Mouse (Mus musculus) ES-E14 (cell line): Measurements from ENCODE around the gene Atg9b. TPM values are rescaled to one million over a fixed set of nuclear protein-coding genes. Genes with fewer than 3 reads are reported as not detected.

Experiments used
- DNase-seq: peaks from one replicate; pipeline ENCODE4 v3.0.0-alpha.2; 2013; ENCODE audit warnings: low read depth, low spot score
- H3K27ac ChIP-seq: 2 replicates; pipeline ENCODE4 v1.5.1; 2012; ENCODE audit warnings: low read depth, mild to moderate bottlenecking, low read length, moderate library complexity, mixed read lengths; ENCODE audit not compliant: poor library complexity, insufficient read depth, severe bottlenecking
- H3K36me3 ChIP-seq: 2 replicates; pipeline ENCODE4 v1.6.1; 2012; ENCODE audit warnings: mild to moderate bottlenecking, low read length, moderate library complexity, mixed read lengths; ENCODE audit not compliant: control insufficient read depth, poor library complexity, insufficient read depth, severe bottlenecking
- H3K4me1 ChIP-seq, 2 experiments: fragments of 150-350 bp in 1 of 2; sonication (generic) in 1 of 2; 2 replicates each; pipeline ENCODE4 v1.6.1; 2012; ENCODE audit warnings: low read length in 2 of 2, mild to moderate bottlenecking in 1 of 2, mixed read lengths in 1 of 2; ENCODE audit not compliant: control insufficient read depth in 2 of 2, insufficient read depth in 2 of 2, poor library complexity in 1 of 2
- H3K4me3 ChIP-seq, 2 experiments: fragments of 150-350 bp in 1 of 2; sonication (generic) in 1 of 2; 2 replicates each; pipeline ENCODE4 v1.5.1; 2012; ENCODE audit warnings: low read length in 2 of 2, low read depth in 1 of 2, mild to moderate bottlenecking in 1 of 2, mixed read lengths in 1 of 2; ENCODE audit not compliant: insufficient read depth in 1 of 2, poor library complexity in 1 of 2, severe bottlenecking in 1 of 2
- H3K9ac ChIP-seq: 2 replicates; pipeline ENCODE4 v1.6.1; 2012; ENCODE audit warnings: low read depth, mild to moderate bottlenecking, low read length, mixed read lengths; ENCODE audit not compliant: poor library complexity, insufficient read depth, severe bottlenecking
- H3K9me3 ChIP-seq: fragments of 150-350 bp; sonication (generic); 2 replicates; pipeline ENCODE4 v1.6.1; 2012; ENCODE audit warnings: low read depth, mild to moderate bottlenecking, low read length; ENCODE audit not compliant: control insufficient read depth, insufficient read depth
- CHD2 ChIP-seq: IDR thresholded peaks from 2 replicates; pipeline ENCODE4 v1.6.1; 2014; ENCODE audit warnings: mild to moderate bottlenecking, low read depth, low read length, inconsistent platforms
- HCFC1 ChIP-seq: IDR thresholded peaks from 2 replicates; pipeline ENCODE4 v1.6.1; 2012; ENCODE audit warnings: low read length, inconsistent platforms, borderline replicate concordance; ENCODE audit not compliant: insufficient read depth
- MAFK ChIP-seq: IDR thresholded peaks from 2 replicates; pipeline ENCODE4 v1.6.1; 2014; ENCODE audit warnings: mild to moderate bottlenecking, low read depth, low read length, inconsistent platforms; ENCODE audit not compliant: insufficient read depth
- ZC3H11A ChIP-seq: IDR thresholded peaks from 2 replicates; pipeline ENCODE4 v1.6.1; 2012; ENCODE audit warnings: low read depth, mild to moderate bottlenecking, inconsistent platforms, low read length, borderline replicate concordance
- ZNF384 ChIP-seq: IDR thresholded peaks from 2 replicates; pipeline ENCODE4 v1.6.1; 2012; ENCODE audit warnings: low read depth, low read length, inconsistent platforms
- in situ Hi-C, 2 experiments: fragments of 600-800 bp; cut with MboI; formaldehyde crosslinking; loops; one replicate each; pipeline ENCODE4 v1.15.1; 2025; ENCODE audit warnings: low sequenced_read_pairs in 2 of 2, inconsistent platforms in 1 of 2; ENCODE audit not compliant: unreplicated experiment in 2 of 2
- total RNA-seq: library from RNA; depleted of rRNA; stranded (reverse); fragments of 300-350 nt; gene quantifications from 2 replicates; pipeline ENCODE4 v1.2.3, GENCODE M21; 2012

Atg9b gene
- total RNA-seq, 1 experiment = 3.7 TPM

GRCm38 (mm10) chr5:24412063-24412462, 20.1 kb upstream of the Atg9b start:
- no peak for DNase-seq
- peaks cover 6% of the 10 kb centered on the region; the same call in 1 of the 2 replicates for H3K36me3 ChIP-seq
- in situ Hi-C loops = no loop called here
- no peak overlapping the region for H3K9ac ChIP-seq
- no peaks in the 10 kb centered on the region; a peak in 1 of 4 replicates for H3K4me1 ChIP-seq
- no peak overlapping the region for H3K4me3 ChIP-seq
- no peaks in the 10 kb centered on the region for H3K9me3 ChIP-seq
- no peak overlapping the region for H3K27ac ChIP-seq
- TF ChIP-seq HCFC1 (no peak), ZC3H11A (no peak), CHD2 (no peak), MAFK (no peak), ZNF384 (no peak)

- Histone ChIP-seq H3K9me3 (no peaks in the 10 kb centered on the region), H3K9ac (no peak overlapping the region), H3K4me1 (peaks cover 0 to 3% of the 10 kb centered on the region in 2 experiments; a peak in 1 of 4 replicates), H3K27ac (no peak overlapping the region), H3K4me3 (no peak overlapping the region), H3K36me3 (peaks cover 6% of the 10 kb centered on the region; the same call in 1 of the 2 replicates)
- TF ChIP-seq ZC3H11A (no peak), MAFK (no peak), CHD2 (no peak), HCFC1 (no peak), ZNF384 (no peak)
- in situ Hi-C loops = no loop called here
- DNase-seq = no peak
These were observed 17.5 kb upstream of the Atg9b start for GRCm38 (mm10) chr5:24409466-24409865.

GRCm38 (mm10) chr5:24408651-24409050, 16.7 kb upstream of the Atg9b start:
- Histone ChIP-seq H3K9me3 (no peaks in the 10 kb centered on the region), H3K4me3 (no peak overlapping the region), H3K36me3 (peaks cover 8% of the 10 kb centered on the region; the same call in 1 of the 2 replicates), H3K27ac (no peak overlapping the region), H3K4me1 (peaks cover 0 to 3% of the 10 kb centered on the region in 2 experiments; a peak in 1 of 4 replicates), H3K9ac (no peak overlapping the region)
- TF ChIP-seq HCFC1 (no peak), ZC3H11A (no peak), MAFK (no peak), ZNF384 (no peak), CHD2 (no peak)
- in situ Hi-C loops = no loop called here
- DNase-seq = no peak

- Histone ChIP-seq H3K9ac (no peak overlapping the region), H3K36me3 (peaks cover 8% of the 10 kb centered on the region; the same call in 1 of the 2 replicates), H3K27ac (no peak overlapping the region), H3K4me3 (no peak overlapping the region), H3K9me3 (no peaks in the 10 kb centered on the region), H3K4me1 (peaks cover 0 to 3% of the 10 kb centered on the region in 2 experiments; a peak in 1 of 4 replicates)
- in situ Hi-C loops = no loop called here
- TF ChIP-seq ZNF384 = no peak
- TF ChIP-seq ZC3H11A = no peak
- no peak for TF ChIP-seq HCFC1
- no peak for TF ChIP-seq MAFK
- no peak for TF ChIP-seq CHD2
- no peak for DNase-seq
These were observed 13.5 kb upstream of the Atg9b start for GRCm38 (mm10) chr5:24405389-24405876.
